Mouse (Mus musculus) E14TG2a.4 (cell line): Measurements from ENCODE around the gene Patl1.
A peak's percentile ranks its signal among the peaks of the same experiment; 100 is the strongest.
"Not testable (repeated sequence)": the region's sequence is repeated elsewhere in the genome, so short reads cannot be mapped to it uniquely, and the experiment has no call there.

Experiments used
- H3K27me3 ChIP-seq: 2 replicates; pipeline ENCODE4 v1.6.1; 2014; ENCODE audit warnings: low read length, control low read depth; ENCODE audit not compliant: insufficient read depth
- H3K36me3 ChIP-seq: 2 replicates; pipeline ENCODE4 v1.6.1; 2014; ENCODE audit warnings: low read length, control low read depth; ENCODE audit not compliant: insufficient read depth
- H3K4me1 ChIP-seq: replicated peaks from 2 replicates; pipeline ENCODE4 v1.6.1; 2014; ENCODE audit warnings: low read depth, low read length, control low read depth
- H3K4me3 ChIP-seq: replicated peaks from 2 replicates; pipeline ENCODE4 v1.5.1; 2014; ENCODE audit warnings: mild to moderate bottlenecking, low read length
- H3K9me3 ChIP-seq: 2 replicates; pipeline ENCODE4 v1.6.1; 2014; ENCODE audit warnings: low read length, control low read depth
- CTCF ChIP-seq: conservative IDR thresholded peaks from 2 replicates; pipeline ENCODE4 v1.5.1; 2014; ENCODE audit warnings: low read length
- NANOG ChIP-seq: IDR thresholded peaks from 2 replicates; pipeline ENCODE4 v1.6.1; 2014; ENCODE audit warnings: borderline replicate concordance, low read length, mixed read lengths
- POU5F1 ChIP-seq: IDR thresholded peaks from 2 replicates; pipeline ENCODE4 v1.6.1; 2014; ENCODE audit warnings: low read length, borderline replicate concordance

Patl1 gene

GRCm38 (mm10) chr19:11912037-11912532 is at the start of gene Patl1:
Patl1 (plus strand) TSS chr19:11912399.
- Histone ChIP-seq H3K27me3 (no peaks in the 10 kb centered on the region), H3K4me1 (peaks cover 28% of the 10 kb centered on the region), H3K4me3 (peak within 1 kb of the TSS; percentile 99), H3K36me3 (peaks cover 27% of the 10 kb centered on the region), H3K9me3 (no peaks in the 10 kb centered on the region)
- no peak for TF ChIP-seq NANOG
- no peak for TF ChIP-seq CTCF

GRCm38 (mm10) chr19:11867837-11868236 is 44.4 kb upstream of the Patl1 start:
- Histone ChIP-seq H3K9me3 (peaks cover 6% of the 10 kb centered on the region; the same call in 1 of the 2 replicates), H3K4me3 (no peak overlapping the region), H3K27me3 (peaks cover 30% of the 10 kb centered on the region), H3K36me3 (no peaks in the 10 kb centered on the region), H3K4me1 (peaks cover 3% of the 10 kb centered on the region; the same call in 1 of the 2 replicates)
- TF ChIP-seq NANOG, result no peak
- TF ChIP-seq CTCF, result peak; percentile 76

- H3K36me3 ChIP-seq, result no peaks in the 10 kb centered on the region
- peaks cover 10% of the 10 kb centered on the region; the same call in 1 of the 2 replicates for H3K4me1 ChIP-seq
- TF ChIP-seq NANOG (no peak), POU5F1 (no peak), CTCF (no peak)
- no peaks in the 10 kb centered on the region for H3K9me3 ChIP-seq
- H3K4me3 ChIP-seq, result no peak within 1 kb of the TSS
- H3K27me3 ChIP-seq, result peaks cover 38% of the 10 kb centered on the region
Observed at GRCm38 (mm10) chr19:11875006-11875405, 37.2 kb upstream of the Patl1 start, which contains the start of gene Olfr1419. Olfr1419 (minus strand) TSS chr19:11875106.

- not testable (repeated sequence) for H3K36me3 ChIP-seq, H3K4me1 ChIP-seq, H3K9me3 ChIP-seq
- Histone ChIP-seq H3K4me3 (peak overlapping the region; percentile 64), H3K27me3 (peaks cover 25% of the 10 kb centered on the region)
Observed at GRCm38 (mm10) chr19:11878404-11878803, 33.8 kb upstream of the Patl1 start.

GRCm38 (mm10) chr19:11886265-11886664 is 25.9 kb upstream of the Patl1 start, which contains the start of gene Olfr1420:
Olfr1420 (plus strand) TSS chr19:11886565.
- Histone ChIP-seq H3K4me3 (no peak within 1 kb of the TSS), H3K9me3 (no peaks in the 10 kb centered on the region), H3K4me1 (no peaks in the 10 kb centered on the region), H3K36me3 (no peaks in the 10 kb centered on the region), H3K27me3 (peaks cover 3% of the 10 kb centered on the region; the same call in 1 of the 2 replicates)
- TF ChIP-seq NANOG, result no peak
- no peak for TF ChIP-seq POU5F1
- no peak for TF ChIP-seq CTCF

GRCm38 (mm10) chr19:11911021-11911420 is 1.2 kb upstream of the Patl1 start:
- Histone ChIP-seq H3K4me1 (peaks cover 28% of the 10 kb centered on the region), H3K36me3 (peaks cover 19% of the 10 kb centered on the region), H3K27me3 (no peaks in the 10 kb centered on the region), H3K9me3 (no peaks in the 10 kb centered on the region), H3K4me3 (peak overlapping the region; percentile 99)
- TF ChIP-seq CTCF (no peak), NANOG (no peak), POU5F1 (no peak)

- TF ChIP-seq CTCF (no peak), NANOG (no peak), POU5F1 (no peak)
Observed at GRCm38 (mm10) chr19:11911603-11912002, 596 bp upstream of the Patl1 start.

GRCm38 (mm10) chr19:11912533-11913121 is 428 bp downstream of the Patl1 start:
- Histone ChIP-seq H3K4me1 (peaks cover 28% of the 10 kb centered on the region), H3K27me3 (no peaks in the 10 kb centered on the region), H3K9me3 (no peaks in the 10 kb centered on the region), H3K36me3 (peaks cover 32% of the 10 kb centered on the region), H3K4me3 (peak overlapping the region; percentile 99)
- TF ChIP-seq CTCF (no peak), NANOG (no peak), POU5F1 (no peak)

More at GRCm38 (mm10) chr19:11911603-11912002, 596 bp upstream of the Patl1 start:
- peaks cover 24% of the 10 kb centered on the region for H3K36me3 ChIP-seq
- peaks cover 28% of the 10 kb centered on the region for H3K4me1 ChIP-seq
- no peaks in the 10 kb centered on the region for H3K9me3 ChIP-seq
- H3K27me3 ChIP-seq, result no peaks in the 10 kb centered on the region
- H3K4me3 ChIP-seq, result peak overlapping the region; percentile 99

- Histone ChIP-seq H3K4me1 (peaks cover 18% of the 10 kb centered on the region), H3K27me3 (no peaks in the 10 kb centered on the region), H3K36me3 (peaks cover 49% of the 10 kb centered on the region), H3K4me3 (no peak overlapping the region), H3K9me3 (no peaks in the 10 kb centered on the region)
- TF ChIP-seq CTCF (no peak), POU5F1 (no peak), NANOG (no peak)
Observed at GRCm38 (mm10) chr19:11915804-11916203, 3.6 kb downstream of the Patl1 start.
